In the genomic region with DNA sequence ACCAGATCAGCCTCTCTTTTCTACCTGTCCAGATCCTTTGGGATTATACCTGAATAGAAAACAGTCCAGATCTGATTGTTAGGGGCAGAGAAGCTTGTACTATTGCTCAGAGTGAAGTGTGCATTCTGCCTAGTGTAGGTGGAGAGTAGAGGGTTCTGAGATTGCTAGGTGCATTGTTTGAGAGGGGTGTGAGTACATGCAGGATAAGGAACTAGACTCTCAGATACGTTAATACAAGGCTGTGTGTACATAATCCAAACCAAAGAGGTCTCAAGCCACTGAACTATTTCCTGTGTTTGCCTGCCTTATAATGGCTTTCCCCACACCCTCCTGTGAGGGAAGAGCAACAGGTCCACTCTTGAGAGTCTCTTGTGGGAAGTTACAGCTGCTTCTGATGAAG, we compare ENCODE assay signal across 22 mouse cellular contexts.
"Had no signal": no experiment of that assay in that cellular context is flagged by ENCODE, and none has a peak within 500 bp of the region (broad histone marks: within the 10 kb centered on the region; RNA-seq: fewer than 3 reads in every experiment).

No protein-coding gene starts in this region.

- H3K27ac ChIP-seq: heart, adult 2 months; heart, embryonic 13.5 days; heart, embryonic 15.5 days; hindbrain, embryonic 13.5 days; hindbrain, embryonic 15.5 days; hindbrain, postnatal 0 days; layer of hippocampus, adult 2 months; left cerebral cortex, adult 2 months; limb, embryonic 10.5 days; limb, embryonic 12.5 days had no signal

- H3K27me3 ChIP-seq: heart, embryonic 13.5 days; heart, embryonic 15.5 days; hindbrain, embryonic 13.5 days; hindbrain, embryonic 15.5 days; limb, embryonic 12.5 days had no signal

- H3K4me2 ChIP-seq: heart, embryonic 11.5 days; heart, embryonic 13.5 days; heart, embryonic 15.5 days; hindbrain, embryonic 13.5 days; hindbrain, embryonic 15.5 days; limb, embryonic 12.5 days had no signal

- DNase-seq: gastrocnemius, postnatal 14 days; gastrocnemius, postnatal 36 days; heart, adult 11 months; heart, adult 2 months; heart, postnatal 14 days; heart, postnatal 36 days; kidney, adult 11 months; kidney, adult 8-10 months; kidney, postnatal 10 days; kidney, postnatal 25 days; kidney, postnatal 4 days had no signal

- H3K9ac ChIP-seq: heart, embryonic 13.5 days; heart, embryonic 15.5 days; hindbrain, embryonic 13.5 days; hindbrain, embryonic 15.5 days; limb, embryonic 12.5 days had no signal

- H3K4me3 ChIP-seq: heart, adult 2 months; heart, embryonic 13.5 days; heart, embryonic 15.5 days; hindbrain, embryonic 13.5 days; hindbrain, embryonic 15.5 days; layer of hippocampus, adult 2 months; left cerebral cortex, adult 2 months; limb, embryonic 10.5 days; limb, embryonic 12.5 days had no signal

- H3K9me3 ChIP-seq: heart, embryonic 13.5 days; heart, embryonic 15.5 days; hindbrain, embryonic 13.5 days; hindbrain, embryonic 15.5 days; limb, embryonic 10.5 days; limb, embryonic 12.5 days had no signal

- H3K36me3 ChIP-seq: heart, embryonic 15.5 days; hindbrain, embryonic 15.5 days had no signal

- ATAC-seq: hindbrain, postnatal 0 days; intestine, embryonic 16.5 days had no signal

- H3K4me1 ChIP-seq: heart, embryonic 13.5 days; heart, embryonic 15.5 days; hindbrain, embryonic 13.5 days; hindbrain, embryonic 15.5 days; limb, embryonic 10.5 days; limb, embryonic 12.5 days had no signal
